Mouse (Mus musculus): ENCODE data around the gene Zfp28.

DNA sequence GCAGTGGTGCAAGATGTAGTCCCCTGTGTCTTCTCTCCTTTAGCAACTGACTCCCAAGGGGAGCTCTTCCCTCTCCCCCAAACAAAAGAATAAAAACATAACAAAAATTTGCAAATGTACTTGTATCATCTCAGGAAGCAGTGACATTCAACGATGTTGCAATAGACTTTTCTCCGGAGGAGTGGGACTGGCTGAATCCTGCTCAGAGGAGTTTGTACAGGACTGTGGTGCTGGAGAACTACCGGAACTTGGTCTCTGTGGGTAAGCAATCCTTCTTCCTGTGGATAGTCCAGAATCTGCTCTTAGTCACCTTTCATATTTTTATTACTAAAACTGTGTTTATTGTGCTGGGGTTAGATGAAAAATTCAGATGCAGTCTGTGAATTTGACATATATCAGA, 10.1 kb upstream of the Zfp28 start:
- TF ChIP-seq TAL1 (IDR thresholded peaks at IDR 0.05; ENCODE audit: low read length) (no peak), GATA1 (IDR thresholded peaks at IDR 0.05; ENCODE audit: low read length) (no peak)
